ENCODE assay signal across 13 mouse cellular contexts in the genomic region with DNA sequence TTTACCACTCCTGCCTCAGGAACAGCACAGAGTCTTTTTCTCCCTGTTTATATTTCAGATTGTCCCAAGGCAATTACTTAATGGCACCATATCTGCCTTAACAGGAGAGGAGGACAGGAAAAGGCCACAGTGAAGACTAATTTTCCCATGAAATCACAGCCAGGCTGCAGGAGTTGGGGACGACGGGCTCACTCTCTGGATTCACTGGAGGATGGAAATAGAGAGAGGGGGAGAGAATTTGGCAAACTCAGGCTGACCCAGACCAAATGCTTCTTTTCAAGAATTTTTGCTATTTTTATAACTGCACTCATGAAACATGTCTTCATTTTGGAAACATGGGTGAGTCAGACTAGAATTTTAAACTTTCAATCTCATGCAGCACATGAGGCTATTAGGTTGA.
DNase-seq lines count a peak whose midpoint lies in the region; ATAC-seq and TF ChIP-seq lines count a peak whose summit lies in the region.
"Had no signal": no experiment of that assay in that cellular context is flagged by ENCODE, and none has a peak within 500 bp of the region (broad histone marks: within the 10 kb centered on the region; RNA-seq: fewer than 3 reads in every experiment).

No protein-coding gene starts in this region.

- no peak for TF ChIP-seq CTCF in lung, embryonic 14.5 days (IDR thresholded peaks at IDR 0.05; ENCODE audit: low read depth)
- TF ChIP-seq CTCF in lung, adult 2 months (IDR thresholded peaks at IDR 0.05; ENCODE audit: insufficient read depth, low read length), result no peak
- TF ChIP-seq CTCF in heart, postnatal 0 days (IDR thresholded peaks at IDR 0.05; ENCODE audit: low read depth), result no peak

- no peaks in the 10 kb centered on the region for H3K27me3 ChIP-seq in lung, embryonic 14.5 days (ENCODE audit: insufficient read depth, low read length)
- no peaks in the 10 kb centered on the region for H3K27me3 ChIP-seq in heart, postnatal 0 days (ENCODE audit: control insufficient read depth, insufficient read depth, low read length)
- H3K27me3 ChIP-seq: limb, embryonic 13.5 days had no signal

- DNase-seq in heart, adult 18-20 months, result peak; percentile 15 to 18
- no peak for DNase-seq in heart, postnatal 36 days
- peak; percentile 47 for DNase-seq in lung, embryonic 14.5 days
- DNase-seq in lung, adult 2 months, result no peak
- DNase-seq in heart, adult 8-10 months (ENCODE audit: low spot score), result peak; percentile 16
- DNase-seq in heart, postnatal 0 days (ENCODE audit: low spot score), result peak; percentile 30
- no peak for DNase-seq in cerebellum, adult 11 months
- DNase-seq in MN1 (ENCODE audit: low spot score), result no peak
- DNase-seq: adrenal gland, adult 8-10 months; cerebellum, adult 9-11 months; right cerebral cortex, postnatal 14 days had no signal

- H3K9ac ChIP-seq in lung, embryonic 14.5 days, result no peak overlapping the region
- no peak overlapping the region for H3K9ac ChIP-seq in heart, postnatal 0 days (replicated peaks; ENCODE audit: low read depth, low read length)
- H3K9ac ChIP-seq: limb, embryonic 13.5 days had no signal

- no peak for TF ChIP-seq EP300 in heart, postnatal 0 days (IDR thresholded peaks at IDR 0.05; ENCODE audit: low read depth)

- 25% methylated on average over 2 of the region's 2 CpGs for WGBS in lung, embryonic 14.5 days
- 33% methylated on average over 2 of the region's 2 CpGs for WGBS in lung, adult 2 months
- 51% methylated on average over 2 of the region's 2 CpGs for WGBS in heart, postnatal 0 days

- H3K9me3 ChIP-seq in lung, embryonic 14.5 days (ENCODE audit: low read depth, low read length), result no peaks in the 10 kb centered on the region
- H3K9me3 ChIP-seq in heart, postnatal 0 days (replicated peaks; ENCODE audit: control insufficient read depth, low read length), result no peaks in the 10 kb centered on the region
- H3K9me3 ChIP-seq: limb, embryonic 13.5 days had no signal

- intact Hi-C loops in heart, postnatal 36 days (cut with DNase I), result loop anchor here (10.0 kb wide), 1 partner anchor 1327 kb away; no protein-coding TSS in a partner anchor

- no peak for TF ChIP-seq POLR2A in lung, adult 2 months (IDR thresholded peaks at IDR 0.05; ENCODE audit: borderline replicate concordance, extremely low read depth, low read depth, low read length)

- H3K4me1 ChIP-seq in lung, embryonic 14.5 days (ENCODE audit: insufficient read depth), result peaks cover 17% of the 10 kb centered on the region
- H3K4me1 ChIP-seq in lung, adult 2 months (ENCODE audit: control insufficient read depth, insufficient read depth, low read length), result peaks cover 12% of the 10 kb centered on the region
- H3K4me1 ChIP-seq in heart, postnatal 0 days (ENCODE audit: control insufficient read depth, insufficient read depth), result peaks cover 3% of the 10 kb centered on the region

- peak overlapping the region; percentile 81; the same call in 1 of the 2 replicates for H3K27ac ChIP-seq in lung, embryonic 14.5 days (ENCODE audit: low read depth)
- H3K27ac ChIP-seq in heart, postnatal 0 days (ENCODE audit: low read depth), result peak overlapping the region; percentile 73
- H3K27ac ChIP-seq: left cerebral cortex, adult 2 months; limb, embryonic 13.5 days had no signal

- H3K4me3 ChIP-seq in lung, embryonic 14.5 days (ENCODE audit: low read depth, low read length), result no peak overlapping the region
- H3K4me3 ChIP-seq in lung, adult 2 months (replicated peaks; ENCODE audit: extremely low read depth, low read depth, low read length), result no peak overlapping the region
- H3K4me3 ChIP-seq in heart, postnatal 0 days (ENCODE audit: low read depth, low read length), result no peak overlapping the region
- H3K4me3 ChIP-seq: left cerebral cortex, adult 2 months; limb, embryonic 13.5 days had no signal

- H3K36me3 ChIP-seq in lung, embryonic 14.5 days (ENCODE audit: insufficient read depth), result no peaks in the 10 kb centered on the region; the same call in 1 of the 2 replicates
- no peaks in the 10 kb centered on the region for H3K36me3 ChIP-seq in heart, postnatal 0 days (replicated peaks; ENCODE audit: control insufficient read depth, insufficient read depth, low read length)

- ATAC-seq in lung, embryonic 14.5 days (ENCODE audit: insufficient read depth), result peak; percentile 34; the same call in 1 of the 2 replicates
- peak; percentile 27; the same call in 1 of the 2 replicates for ATAC-seq in heart, postnatal 0 days (ENCODE audit: insufficient read depth, low read depth)

- peak overlapping the region; percentile 1; the same call in 1 of the 2 replicates for H3K4me2 ChIP-seq in lung, embryonic 14.5 days
- peak overlapping the region; percentile 19; the same call in 1 of the 2 replicates for H3K4me2 ChIP-seq in heart, postnatal 0 days (ENCODE audit: low read depth, low read length)
- H3K4me2 ChIP-seq: limb, embryonic 13.5 days had no signal

Comparison
In these comparisons a context has a peak if more than half of its experiments do, and no peak if none do; other contexts are left out.
1. DNase-seq: peak in heart, adult 18-20 months (2 of 2), lung, embryonic 14.5 days (single experiment), heart, adult 8-10 months (single experiment) and heart, postnatal 0 days (single experiment); none in heart, postnatal 36 days (0 of 2), lung, adult 2 months (single experiment), cerebellum, adult 11 months (single experiment) and MN1 (single experiment).